In the genomic region with DNA sequence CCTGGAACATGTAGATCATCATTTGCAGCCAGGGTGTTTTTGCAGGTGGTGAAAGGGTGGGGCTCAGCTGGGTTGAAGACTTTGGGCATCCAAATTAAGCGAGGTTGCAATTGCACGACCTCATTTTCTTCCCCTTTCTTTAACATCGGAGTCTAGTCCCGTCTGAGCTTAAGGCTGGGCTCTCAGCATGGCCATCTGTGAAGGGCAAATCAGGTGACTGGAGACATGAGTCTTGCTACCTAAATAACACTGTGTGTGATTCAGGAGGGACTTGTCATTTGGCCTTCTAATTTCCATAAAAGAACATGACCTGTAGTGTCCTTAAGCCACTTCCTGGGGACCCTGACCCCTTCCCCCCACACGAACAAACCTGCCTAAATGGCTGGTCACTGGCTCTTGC, we compare ENCODE assay signal across 10 mouse cellular contexts.
"Had no signal": no experiment of that assay in that cellular context is flagged by ENCODE, and none has a peak within 500 bp of the region (broad histone marks: within the 10 kb centered on the region; RNA-seq: fewer than 3 reads in every experiment).

No protein-coding gene starts in this region.

- DNase-seq: kidney, postnatal 14 days; kidney, postnatal 4 days; left cerebral cortex, postnatal 4 days; liver, postnatal 0 days; lung, embryonic 14.5 days; retina, postnatal 1 day; right cerebral cortex, postnatal 25 days; spleen, adult 18-20 months; thymus, adult 18-20 months; thymus, postnatal 36 days had no signal
